In the genomic region with DNA sequence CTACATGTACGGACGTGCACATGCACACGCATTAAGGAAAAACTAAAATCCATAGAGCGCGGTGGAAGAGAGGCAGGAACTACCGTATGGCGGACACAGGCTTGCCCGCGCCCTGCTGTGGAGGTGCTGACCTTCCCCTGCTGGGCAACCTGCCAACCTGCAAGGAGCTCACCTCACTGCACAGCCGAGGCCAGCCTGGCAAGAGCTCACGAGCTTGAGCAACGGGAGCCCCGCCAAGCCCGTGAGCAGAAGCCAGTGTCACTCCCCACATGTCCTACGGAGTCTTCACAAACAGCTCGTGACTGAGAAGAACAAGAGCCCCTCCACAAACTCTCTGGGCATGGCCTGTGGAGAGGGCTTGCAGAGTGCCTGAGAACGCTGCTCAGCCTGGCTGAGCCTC, we compare ENCODE assay signal across 10 mouse cellular contexts. TPM values are rescaled to one million over a fixed set of nuclear protein-coding genes. Genes with fewer than 3 reads are reported as not detected.
DNase-seq lines count a peak whose midpoint lies in the region; ATAC-seq lines count a peak whose summit lies in the region.
"Had no signal": no experiment of that assay in that cellular context is flagged by ENCODE, and none has a peak within 500 bp of the region (broad histone marks: within the 10 kb centered on the region; RNA-seq: fewer than 3 reads in every experiment).

No protein-coding gene starts in this region.

- peaks cover 10% of the 10 kb centered on the region for H3K4me1 ChIP-seq in forebrain, embryonic 13.5 days
- peaks cover 27% of the 10 kb centered on the region for H3K4me1 ChIP-seq in forebrain, embryonic 10.5 days
- H3K4me1 ChIP-seq in kidney, embryonic 16.5 days (ENCODE audit: insufficient read depth, low read length) = peaks cover 6% of the 10 kb centered on the region

- H3K4me3 ChIP-seq in forebrain, embryonic 13.5 days = no peak overlapping the region
- H3K4me3 ChIP-seq in forebrain, embryonic 10.5 days = no peak overlapping the region
- no peak overlapping the region for H3K4me3 ChIP-seq in kidney, embryonic 16.5 days (ENCODE audit: low read length)

- no peaks in the 10 kb centered on the region for H3K36me3 ChIP-seq in forebrain, embryonic 13.5 days (ENCODE audit: poor library complexity, severe bottlenecking)
- H3K36me3 ChIP-seq in forebrain, embryonic 10.5 days (replicated peaks) = peaks cover 11% of the 10 kb centered on the region; the same call in 1 of the 2 replicates
- H3K36me3 ChIP-seq in kidney, embryonic 16.5 days (ENCODE audit: insufficient read depth, low read length) = no peaks in the 10 kb centered on the region

- no peak for ATAC-seq in forebrain, embryonic 13.5 days
- peak; percentile 85 for ATAC-seq in kidney, embryonic 16.5 days (ENCODE audit: low FRiP score, low TSS enrichment)
- 0 out of 2 replicates have a peak, but pooled peaks have one; percentile 36 for ATAC-seq in megakaryocyte-erythroid progenitor cell, adult 5-6 weeks (replicated peaks; ENCODE audit: low FRiP score, low TSS enrichment, poor library complexity, severe bottlenecking)

- H3K27me3 ChIP-seq in forebrain, embryonic 13.5 days = no peaks in the 10 kb centered on the region
- no peaks in the 10 kb centered on the region for H3K27me3 ChIP-seq in forebrain, embryonic 10.5 days (ENCODE audit: poor library complexity, severe bottlenecking)
- no peaks in the 10 kb centered on the region for H3K27me3 ChIP-seq in kidney, embryonic 16.5 days (ENCODE audit: insufficient read depth, low read length)

- H3K9ac ChIP-seq in forebrain, embryonic 13.5 days = 0 out of 2 replicates have a peak overlapping the region, but pooled peaks have one; percentile 21
- no peak overlapping the region for H3K9ac ChIP-seq in kidney, embryonic 16.5 days (replicated peaks; ENCODE audit: low read length)

- no peaks in the 10 kb centered on the region for H3K9me3 ChIP-seq in forebrain, embryonic 13.5 days (replicated peaks)
- H3K9me3 ChIP-seq in forebrain, embryonic 10.5 days = no peaks in the 10 kb centered on the region
- H3K9me3 ChIP-seq in kidney, embryonic 16.5 days (ENCODE audit: low read length) = no peaks in the 10 kb centered on the region

- no peak for DNase-seq in forebrain, embryonic 10.5 days (ENCODE audit: extremely low spot score, low spot score)
- peak; percentile 26 to 61 for DNase-seq in adrenal gland, postnatal 4 days (ENCODE audit: low spot score in 2 of 2)
- DNase-seq in heart, adult 8-10 months (ENCODE audit: low spot score) = peak; percentile 46
- no peak for DNase-seq in natural killer cell, adult 2 months (ENCODE audit: low spot score in 2 of 2)
- no peak for DNase-seq in c-Kit-positive CD71-positive TER-119-positive erythroid progenitor cells, embryonic 14.5 days (ENCODE audit: low spot score)

- 67% methylated on average over 17 of the region's 17 CpGs for WGBS in forebrain, embryonic 13.5 days
- 90% methylated on average over 17 of the region's 17 CpGs for WGBS in forebrain, embryonic 10.5 days
- 64% methylated on average over 17 of the region's 17 CpGs for WGBS in kidney, embryonic 16.5 days

- no peak overlapping the region for H3K4me2 ChIP-seq in forebrain, embryonic 13.5 days
- no peak overlapping the region for H3K4me2 ChIP-seq in kidney, embryonic 16.5 days (replicated peaks; ENCODE audit: low read depth, low read length)

- no peak overlapping the region for H3K27ac ChIP-seq in forebrain, embryonic 13.5 days
- H3K27ac ChIP-seq in forebrain, embryonic 10.5 days = no peak overlapping the region
- H3K27ac ChIP-seq in kidney, embryonic 16.5 days (ENCODE audit: low read length) = no peak overlapping the region
- H3K27ac ChIP-seq: macrophage had no signal

RNA-seq across cellular contexts. Expression of a gene that starts 18.1 kb away (rescaled TPM):
- polyA plus RNA-seq in forebrain, embryonic 13.5 days (2015; fragmentation: Nextera tagmentation; extraction: Ambion mirVana) = 46.1 and 47.8 TPM in 2 replicates
- polyA plus RNA-seq in forebrain, embryonic 10.5 days (2016; fragmentation: Nextera tagmentation; extraction: Ambion mirVana) = 54.4 and 58.9 TPM in 2 replicates
- 10 to 100 TPM; 63.0 to 67.3 TPM for total RNA-seq in adrenal gland, postnatal 4 days (2021)
- 10 to 100 TPM; 22.9 to 27.2 (median 24.1) TPM for total RNA-seq in heart, adult 8-10 months (2022)
- 65.0 and 67.3 TPM in 2 replicates for polyA plus RNA-seq in kidney, embryonic 16.5 days (2015; fragmentation: Nextera tagmentation; extraction: Ambion mirVana)
- total RNA-seq in megakaryocyte-erythroid progenitor cell, adult 5-6 weeks (2014; fragmentation: Nextera tagmentation) = 10.3 and 15.8 TPM in 2 replicates
- total RNA-seq in megakaryocyte-erythroid progenitor cell, adult 5-6 weeks (2017) = 8.0 and 16.8 TPM in 2 replicates

RNA-seq across cellular contexts. Expression of a gene that starts 22.4 kb away (rescaled TPM):
- 24.4 and 25.4 TPM in 2 replicates for polyA plus RNA-seq in forebrain, embryonic 13.5 days (2015; fragmentation: Nextera tagmentation; extraction: Ambion mirVana)
- polyA plus RNA-seq in forebrain, embryonic 10.5 days (2016; fragmentation: Nextera tagmentation; extraction: Ambion mirVana) = 30.5 and 33.4 TPM in 2 replicates
- total RNA-seq in adrenal gland, postnatal 4 days (2021) = 10 to 100 TPM; 24.4 to 24.9 TPM
- total RNA-seq in heart, adult 8-10 months (2022) = 10 to 100 TPM; 41.3 to 52.2 (median 46.7) TPM
- 39.0 and 40.2 TPM in 2 replicates for polyA plus RNA-seq in kidney, embryonic 16.5 days (2015; fragmentation: Nextera tagmentation; extraction: Ambion mirVana)
- total RNA-seq in megakaryocyte-erythroid progenitor cell, adult 5-6 weeks (2014; fragmentation: Nextera tagmentation) = 27.6 and 28.1 TPM in 2 replicates
- total RNA-seq in megakaryocyte-erythroid progenitor cell, adult 5-6 weeks (2017) = 20.3 and 25.6 TPM in 2 replicates

RNA-seq across cellular contexts. Expression of a gene that starts 45.0 kb away (rescaled TPM):
- polyA plus RNA-seq in forebrain, embryonic 13.5 days (2015; fragmentation: Nextera tagmentation; extraction: Ambion mirVana) = 0.28 TPM in 1 of 2 replicates, not detected in the other
- 0.30 TPM in 1 of 2 replicates, not detected in the other for polyA plus RNA-seq in forebrain, embryonic 10.5 days (2016; fragmentation: Nextera tagmentation; extraction: Ambion mirVana)
- 1 to 10 TPM; 2.4 to 3.1 TPM for total RNA-seq in adrenal gland, postnatal 4 days (2021)
- 1 to 10 TPM in 1 of 4 experiments, under 1 TPM in 2, not detected in 1; 0.41 to 1.1 (median 0.84) TPM for total RNA-seq in heart, adult 8-10 months (2022)
- 0.27 and 0.41 TPM in 2 replicates for polyA plus RNA-seq in kidney, embryonic 16.5 days (2015; fragmentation: Nextera tagmentation; extraction: Ambion mirVana)
- total RNA-seq in megakaryocyte-erythroid progenitor cell, adult 5-6 weeks (2014; fragmentation: Nextera tagmentation) = not detected in 2 replicates
- total RNA-seq in megakaryocyte-erythroid progenitor cell, adult 5-6 weeks (2017) = not detected in 2 replicates
- total RNA-seq: common myeloid progenitor, adult 5-6 weeks had no signal
- polyA plus RNA-seq: macrophage had no signal

RNA-seq across cellular contexts. Expression of a gene that starts 55.9 kb away (rescaled TPM):
- polyA plus RNA-seq in forebrain, embryonic 13.5 days (2015; fragmentation: Nextera tagmentation; extraction: Ambion mirVana) = 38.7 and 40.7 TPM in 2 replicates
- polyA plus RNA-seq in forebrain, embryonic 10.5 days (2016; fragmentation: Nextera tagmentation; extraction: Ambion mirVana) = 64.8 and 69.1 TPM in 2 replicates
- total RNA-seq in adrenal gland, postnatal 4 days (2021) = 10 to 100 TPM; 17.1 to 19.3 TPM
- 10 to 100 TPM in 2 of 4 experiments, 1 to 10 TPM in 2; 6.5 to 10.8 (median 9.4) TPM for total RNA-seq in heart, adult 8-10 months (2022)
- 34.0 and 36.3 TPM in 2 replicates for polyA plus RNA-seq in kidney, embryonic 16.5 days (2015; fragmentation: Nextera tagmentation; extraction: Ambion mirVana)
- total RNA-seq in megakaryocyte-erythroid progenitor cell, adult 5-6 weeks (2014; fragmentation: Nextera tagmentation) = 29.6 and 48.0 TPM in 2 replicates
- total RNA-seq in megakaryocyte-erythroid progenitor cell, adult 5-6 weeks (2017) = 15.4 and 26.2 TPM in 2 replicates

Comparison
In these comparisons a context has a peak if more than half of its experiments do, and no peak if none do; other contexts are left out.
1. DNase-seq: peak in adrenal gland, postnatal 4 days (2 of 2) and heart, adult 8-10 months (single experiment); none in forebrain, embryonic 10.5 days (single experiment), natural killer cell, adult 2 months (0 of 2) and c-Kit-positive CD71-positive TER-119-positive erythroid progenitor cells, embryonic 14.5 days (single experiment).